Mouse (Mus musculus): Measurements from ENCODE around the gene Cebpa. TPM values are rescaled to one million over a fixed set of nuclear protein-coding genes. Genes with fewer than 3 reads are reported as not detected.

Cebpa gene
- polyA plus RNA-seq, 1 experiment from 2014 or later, result 0.59 TPM

- no peaks in the 10 kb centered on the region for H3K4me1 ChIP-seq
- no peak overlapping the region for H3K4me2 ChIP-seq
These were observed 38.4 kb downstream of the Cebpa start for GRCm38 (mm10) chr7:35157512-35157911.

GRCm38 (mm10) chr7:35162443-35162842, 43.4 kb downstream of the Cebpa start:
- H3K4me1 ChIP-seq, result no peaks in the 10 kb centered on the region
- no peak overlapping the region for H3K4me2 ChIP-seq
- no peak overlapping the region for H3K9ac ChIP-seq
- no peaks in the 10 kb centered on the region for H3K9me3 ChIP-seq
- no peak for ATAC-seq (replicated peaks)
- no peaks in the 10 kb centered on the region for H3K36me3 ChIP-seq (replicated peaks)
- no peak overlapping the region for H3K4me3 ChIP-seq
- H3K27ac ChIP-seq, result no peak overlapping the region
- WGBS, result 83% methylated on average over 6 of the region's 6 CpGs
- H3K27me3 ChIP-seq (replicated peaks), result no peaks in the 10 kb centered on the region

More at GRCm38 (mm10) chr7:35157512-35157911, 38.4 kb downstream of the Cebpa start:
- no peak overlapping the region for H3K4me3 ChIP-seq
- no peak overlapping the region for H3K27ac ChIP-seq
- H3K9ac ChIP-seq, result no peak overlapping the region
- WGBS, result 78% methylated on average over 3 of the region's 3 CpGs
- no peaks in the 10 kb centered on the region for H3K9me3 ChIP-seq
- H3K27me3 ChIP-seq (replicated peaks), result no peaks in the 10 kb centered on the region
- no peak for ATAC-seq (replicated peaks)
- H3K36me3 ChIP-seq (replicated peaks), result no peaks in the 10 kb centered on the region

- Histone ChIP-seq H3K4me1 (no peaks in the 10 kb centered on the region), H3K4me2 (no peak overlapping the region), H3K9me3 (no peaks in the 10 kb centered on the region), H3K9ac (no peak overlapping the region), H3K27me3 (replicated peaks) (no peaks in the 10 kb centered on the region), H3K4me3 (no peak overlapping the region), H3K36me3 (replicated peaks) (no peaks in the 10 kb centered on the region), H3K27ac (no peak overlapping the region)
- ATAC-seq (replicated peaks), result no peak
- 73% methylated on average over 7 of the region's 7 CpGs for WGBS
These were observed 44.5 kb downstream of the Cebpa start for GRCm38 (mm10) chr7:35163600-35163999.

DNA sequence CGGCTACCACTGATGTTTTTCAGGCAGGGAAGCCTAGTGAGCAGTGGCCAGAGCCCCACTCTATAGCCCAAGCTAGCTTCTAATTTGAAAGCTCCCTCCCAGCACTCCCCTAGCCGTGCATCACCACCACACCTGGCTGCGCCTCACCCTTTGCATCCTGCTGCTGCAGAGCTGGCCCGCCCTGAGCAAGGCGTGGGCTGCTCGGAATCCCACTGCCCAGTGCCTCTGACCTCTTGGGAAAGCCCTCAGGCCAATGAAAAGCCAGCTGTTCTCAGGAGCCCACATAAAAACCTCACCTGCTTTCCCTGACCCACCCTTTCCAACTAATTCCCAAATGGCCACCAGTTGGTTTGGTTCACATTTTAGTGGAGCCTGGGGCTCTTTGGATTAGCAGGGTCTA, 45.0 kb downstream of the Cebpa start:
- Histone ChIP-seq H3K4me2 (no peak overlapping the region), H3K4me3 (no peak overlapping the region), H3K9me3 (no peaks in the 10 kb centered on the region), H3K9ac (no peak overlapping the region), H3K36me3 (replicated peaks) (no peaks in the 10 kb centered on the region), H3K4me1 (no peaks in the 10 kb centered on the region), H3K27ac (no peak overlapping the region), H3K27me3 (replicated peaks) (no peaks in the 10 kb centered on the region)
- no peak for ATAC-seq (replicated peaks)
- 83% methylated on average over 6 of the region's 6 CpGs for WGBS

DNA sequence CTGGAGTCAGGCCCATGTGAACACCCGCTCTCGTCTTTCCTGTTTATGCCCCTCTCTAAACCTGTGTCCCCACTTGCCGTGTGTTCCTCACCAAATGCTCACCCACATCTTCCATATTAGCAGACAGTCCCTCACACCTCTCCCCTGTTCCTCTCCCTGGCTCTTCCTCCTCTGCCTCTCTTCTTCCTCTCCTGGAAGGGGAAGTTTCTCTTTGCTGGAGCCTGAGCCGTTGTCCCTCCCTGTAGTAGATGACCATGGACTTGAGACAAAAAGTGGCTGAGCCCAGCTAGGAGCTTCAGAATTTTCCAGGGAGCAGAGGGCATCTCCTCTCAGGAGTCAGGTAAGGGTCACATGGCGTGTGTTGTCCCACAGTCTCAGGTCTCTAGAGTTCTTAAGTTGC, 47.9 kb downstream of the Cebpa start:
- no peak overlapping the region for H3K4me3 ChIP-seq
- H3K27ac ChIP-seq, result no peak overlapping the region
- H3K9ac ChIP-seq, result no peak overlapping the region
- H3K27me3 ChIP-seq (replicated peaks), result peaks cover 5% of the 10 kb centered on the region
- 84% methylated on average over 5 of the region's 5 CpGs for WGBS
- H3K4me2 ChIP-seq, result no peak overlapping the region
- H3K4me1 ChIP-seq, result peaks cover 4% of the 10 kb centered on the region; the same call in 1 of the 2 replicates
- ATAC-seq (replicated peaks), result no peak
- no peaks in the 10 kb centered on the region for H3K9me3 ChIP-seq
- no peaks in the 10 kb centered on the region for H3K36me3 ChIP-seq (replicated peaks)

DNA sequence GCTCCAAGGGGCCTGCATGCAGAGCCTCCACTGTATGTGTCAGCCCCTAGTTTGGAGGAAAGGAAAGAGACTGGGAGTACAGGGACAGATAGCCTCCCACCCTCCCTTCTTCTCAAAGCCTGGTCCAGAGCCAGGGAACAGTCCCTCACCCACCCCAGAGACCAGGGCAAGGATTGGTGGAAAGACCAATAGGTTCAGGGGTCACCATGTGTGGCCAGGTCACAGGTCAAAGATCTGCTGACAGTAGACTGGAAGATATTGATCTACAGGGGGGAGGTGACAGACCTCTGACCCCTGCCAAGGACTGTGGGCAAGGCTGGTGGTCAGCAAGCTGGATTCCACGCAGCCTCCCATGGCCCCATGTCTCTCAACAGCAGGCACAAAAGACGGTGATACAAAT, 48.8 kb downstream of the Cebpa start:
- Histone ChIP-seq H3K4me1 (peaks cover 6% of the 10 kb centered on the region; the same call in 1 of the 2 replicates), H3K4me3 (no peak overlapping the region), H3K9ac (no peak overlapping the region), H3K27me3 (replicated peaks) (peaks cover 5% of the 10 kb centered on the region), H3K9me3 (no peaks in the 10 kb centered on the region), H3K4me2 (no peak overlapping the region), H3K27ac (no peak overlapping the region), H3K36me3 (replicated peaks) (no peaks in the 10 kb centered on the region)
- no peak for ATAC-seq (replicated peaks)
- 64% methylated on average over 2 of the region's 2 CpGs for WGBS

DNA sequence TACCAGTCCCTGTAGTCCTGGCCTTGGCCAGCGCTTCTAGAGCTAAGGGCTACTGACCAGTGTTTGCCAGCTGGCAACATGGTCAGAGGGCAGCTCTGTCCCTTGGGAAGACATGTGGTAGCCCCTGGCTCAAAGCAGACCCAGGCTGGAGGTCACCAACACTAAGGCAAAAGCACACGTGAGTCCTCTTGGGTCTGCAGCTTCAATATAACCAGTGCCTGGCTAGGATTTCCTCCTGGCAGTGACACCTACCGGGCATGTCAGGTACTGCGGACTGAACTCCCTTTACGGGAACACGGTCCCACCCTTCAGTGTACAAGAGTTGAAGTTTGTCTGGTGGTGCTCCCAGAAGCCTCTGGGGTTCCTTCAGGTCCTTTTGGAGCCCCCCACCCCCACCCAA, 50.2 kb downstream of the Cebpa start:
- WGBS, result 14% methylated on average over 6 of the region's 6 CpGs
- no peak overlapping the region for H3K4me2 ChIP-seq
- peak; percentile 34; the same call in 1 of the 2 replicates for ATAC-seq (replicated peaks)
- H3K9ac ChIP-seq, result no peak overlapping the region
- H3K9me3 ChIP-seq, result no peaks in the 10 kb centered on the region
- H3K36me3 ChIP-seq (replicated peaks), result no peaks in the 10 kb centered on the region
- H3K4me1 ChIP-seq, result peaks cover 6% of the 10 kb centered on the region; the same call in 1 of the 2 replicates
- H3K27me3 ChIP-seq (replicated peaks), result peaks cover 9% of the 10 kb centered on the region
- H3K4me3 ChIP-seq, result no peak overlapping the region
- H3K27ac ChIP-seq, result no peak overlapping the region

Small RNA genes lying within 50 kb of the gene (microRNA-seq; reads per million reads assigned to microRNA genes)
- not detected for gene Gm25033

Other genes with a start within 250 kb of the Cebpa start
- gene Pepd, start 206.9 kb upstream of the Cebpa start, polyA plus RNA-seq (2015; fragmentation: Nextera tagmentation; extraction: Ambion mirVana), result 62.5 and 66.3 TPM in 2 replicates
- gene Cebpg, start 62.7 kb upstream of the Cebpa start, polyA plus RNA-seq (2015; fragmentation: Nextera tagmentation; extraction: Ambion mirVana), result 30.8 and 31.5 TPM in 2 replicates
- gene Slc7a10, start 67.1 kb downstream of the Cebpa start, polyA plus RNA-seq (2015; fragmentation: Nextera tagmentation; extraction: Ambion mirVana), result 9.7 and 12.2 TPM in 2 replicates
- 31.6 and 32.2 TPM in 2 replicates for gene Lrp3, start 96.2 kb downstream of the Cebpa start, polyA plus RNA-seq (2015; fragmentation: Nextera tagmentation; extraction: Ambion mirVana)
- gene Gpatch1, start 199.1 kb downstream of the Cebpa start, polyA plus RNA-seq (2015; fragmentation: Nextera tagmentation; extraction: Ambion mirVana), result 19.9 and 23.1 TPM in 2 replicates
- 1.9 and 2.1 TPM in 2 replicates for gene Rhpn2, start 214.9 kb downstream of the Cebpa start, polyA plus RNA-seq (2015; fragmentation: Nextera tagmentation; extraction: Ambion mirVana)